Mouse (Mus musculus) stomach, embryonic 14.5 days (tissue): Measurements from ENCODE around the gene Gm20431. TPM values are rescaled to one million over a fixed set of nuclear protein-coding genes. Genes with fewer than 3 reads are reported as not detected.

Experiments
- ATAC-seq: fragments of 200-750 bp; cut with Nextera tagmentation; 2 replicates; pipeline ENCODE4 v1.8.0; 2017; ENCODE audit warnings: low read depth, moderate TSS enrichment; ENCODE audit not compliant: insufficient number of reproducible peaks, insufficient read depth, low FRiP score
- H3K27ac ChIP-seq: fragments of 300-500 bp; sonication (generic); 2 replicates; pipeline ENCODE4 v1.5.1; 2014; ENCODE audit warnings: mild to moderate bottlenecking, low read length, moderate library complexity, mixed read lengths
- H3K27me3 ChIP-seq: fragments of 300-500 bp; sonication (generic); 2 replicates; pipeline ENCODE4 v1.6.1; 2014; ENCODE audit warnings: low read length, control low read depth, mixed read lengths; ENCODE audit not compliant: control insufficient read depth, insufficient read depth
- H3K36me3 ChIP-seq: fragments of 300-500 bp; sonication (generic); 2 replicates; pipeline ENCODE4 v1.6.1; 2014; ENCODE audit warnings: mild to moderate bottlenecking, control low read depth, low read length, moderate library complexity, mixed read lengths; ENCODE audit not compliant: control insufficient read depth, insufficient read depth
- H3K4me1 ChIP-seq: fragments of 300-500 bp; sonication (generic); 2 replicates; pipeline ENCODE4 v1.6.1; 2014; ENCODE audit warnings: low read length, control low read depth, mixed read lengths; ENCODE audit not compliant: control insufficient read depth, insufficient read depth
- H3K4me2 ChIP-seq: fragments of 300-500 bp; sonication (generic); replicated peaks from 2 replicates; pipeline ENCODE4 v1.6.1; 2014; ENCODE audit warnings: low read depth, low read length, control low read depth
- H3K4me3 ChIP-seq: fragments of 300-500 bp; sonication (generic); 2 replicates; pipeline ENCODE4 v1.5.1; 2014; ENCODE audit warnings: low read depth, low read length, control low read depth
- H3K9ac ChIP-seq: fragments of 300-500 bp; sonication (generic); replicated peaks from 2 replicates; pipeline ENCODE4 v1.6.1; 2014; ENCODE audit warnings: low read depth, mild to moderate bottlenecking, control low read depth, low read length, moderate library complexity, mixed read lengths
- H3K9me3 ChIP-seq: fragments of 300-500 bp; sonication (generic); 2 replicates; pipeline ENCODE4 v1.6.1; 2016; ENCODE audit warnings: low read depth, low read length, control low read depth; ENCODE audit not compliant: control insufficient read depth
- WGBS: fragments of 180-500 bp; shearing (Covaris S2); extraction: QIAGEN DNeasy Blood & Tissue Kit; methylation state at CpG from one replicate; pipeline ENCODE4 v1.1.7; 2014; 5-methylcytosine and 5-hydroxymethylcytosine counted together
- polyA plus RNA-seq: library from polyadenylated mRNA; unstranded; fragments of >200 nt; fragmentation: Nextera tagmentation; extraction: Ambion mirVana; gene quantifications from 2 replicates; pipeline ENCODE4 v1.2.1, GENCODE M21; 2014

Gene Gm20431
- polyA plus RNA-seq, 1 experiment from 2014 or later: 8.1 TPM

DNA sequence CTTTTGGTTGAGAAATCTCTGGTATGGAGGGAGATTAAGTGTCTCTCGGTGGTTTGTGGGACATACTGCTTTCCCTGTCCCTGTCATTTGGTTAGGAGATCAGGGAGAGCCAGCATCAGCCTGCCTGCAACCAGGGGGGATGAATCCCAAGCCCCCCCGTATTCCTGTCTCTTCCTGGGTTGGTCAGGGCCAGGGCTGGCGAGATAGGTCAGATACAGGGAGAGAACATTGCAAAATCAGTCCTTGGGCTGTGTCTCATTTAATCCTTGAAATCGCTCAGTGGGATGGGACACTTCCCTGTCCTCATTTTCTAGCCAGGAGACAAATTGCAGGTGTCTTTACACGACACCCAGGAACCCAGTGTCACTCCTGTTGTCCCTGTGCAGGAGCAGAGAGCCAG lies 38.7 kb upstream of the Gm20431 start:
- Histone ChIP-seq H3K4me2 (no peak overlapping the region), H3K9me3 (no peaks in the 10 kb centered on the region), H3K36me3 (no peaks in the 10 kb centered on the region), H3K4me3 (no peak overlapping the region), H3K9ac (no peak overlapping the region), H3K4me1 (no peaks in the 10 kb centered on the region), H3K27me3 (no peaks in the 10 kb centered on the region), H3K27ac (no peak overlapping the region)
- 72% methylated on average over 5 of the region's 5 CpGs for WGBS
- no peak for ATAC-seq

DNA sequence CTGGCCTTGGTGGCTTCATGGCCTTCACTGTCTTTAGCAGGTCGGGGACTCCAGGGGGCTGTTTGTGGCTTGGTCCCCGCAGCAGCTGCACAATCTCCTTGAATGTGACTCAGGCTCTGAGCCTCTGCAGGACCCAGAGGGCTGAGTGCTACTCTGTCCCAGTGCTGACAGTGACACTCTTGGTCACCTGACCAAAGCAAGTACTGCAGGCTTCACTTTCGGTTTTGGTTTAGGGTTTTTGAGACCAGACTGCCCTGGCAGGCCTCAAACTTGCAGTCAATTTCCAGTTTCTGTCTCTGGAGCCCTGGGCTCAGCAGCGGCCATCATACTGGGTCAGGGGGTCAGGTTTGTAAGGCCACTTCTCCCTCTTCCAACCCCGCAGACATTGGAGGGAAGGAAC lies 36.6 kb upstream of the Gm20431 start:
- no peak overlapping the region for H3K4me2 ChIP-seq
- ATAC-seq: no peak
- no peaks in the 10 kb centered on the region for H3K4me1 ChIP-seq
- H3K9me3 ChIP-seq: no peaks in the 10 kb centered on the region
- H3K9ac ChIP-seq: no peak overlapping the region
- no peak overlapping the region for H3K27ac ChIP-seq
- no peaks in the 10 kb centered on the region for H3K36me3 ChIP-seq
- 39% methylated on average over 5 of the region's 5 CpGs for WGBS
- no peaks in the 10 kb centered on the region for H3K27me3 ChIP-seq
- H3K4me3 ChIP-seq: no peak overlapping the region

DNA sequence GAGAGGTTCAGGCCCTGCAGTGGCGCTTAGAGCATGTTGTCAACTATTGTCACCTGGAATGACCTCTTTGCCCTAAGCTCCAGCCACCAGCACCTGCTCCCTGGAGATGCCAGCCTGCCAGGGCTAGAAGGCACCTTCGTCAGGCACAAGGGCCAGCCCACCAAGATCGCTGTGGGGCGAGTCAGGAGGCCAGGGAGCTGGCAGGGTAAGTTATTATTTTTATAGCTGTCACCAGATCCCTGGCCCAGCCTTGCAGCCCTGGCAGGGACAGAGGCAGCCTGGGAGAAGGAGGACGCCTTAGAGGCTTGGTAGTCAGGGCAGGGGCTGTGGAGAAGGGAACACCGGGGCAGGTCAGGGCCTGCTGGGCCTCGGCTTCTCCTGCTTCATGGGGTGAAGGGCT lies 34.8 kb upstream of the Gm20431 start:
- Histone ChIP-seq H3K27me3 (no peaks in the 10 kb centered on the region), H3K4me3 (no peak overlapping the region), H3K36me3 (no peaks in the 10 kb centered on the region; the same call in 1 of the 2 replicates), H3K9me3 (no peaks in the 10 kb centered on the region), H3K4me2 (no peak overlapping the region), H3K9ac (no peak overlapping the region), H3K27ac (no peak overlapping the region), H3K4me1 (peaks cover 2% of the 10 kb centered on the region)
- 78% methylated on average over 7 of the region's 7 CpGs for WGBS
- no peak for ATAC-seq

DNA sequence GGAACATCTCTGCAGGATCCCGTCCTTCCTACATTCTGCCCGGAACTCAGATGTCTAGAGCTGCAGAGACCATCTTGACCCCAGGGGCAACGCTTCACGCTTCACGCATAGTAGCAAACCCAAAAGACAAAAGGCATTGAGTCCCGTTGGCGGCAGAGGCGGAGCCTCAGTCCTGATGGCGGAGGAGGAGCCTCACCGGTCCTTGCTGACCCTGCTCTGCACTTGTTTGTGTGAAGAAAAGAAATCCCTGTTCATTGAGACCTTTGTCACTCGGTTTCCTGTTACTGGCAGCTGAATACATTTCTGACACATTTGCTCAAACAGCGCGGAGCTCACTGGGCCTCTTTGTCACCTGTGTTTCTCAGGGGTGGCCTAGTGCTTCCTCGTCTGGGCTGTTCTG lies 34.2 kb upstream of the Gm20431 start:
- no peaks in the 10 kb centered on the region for H3K9me3 ChIP-seq
- H3K4me3 ChIP-seq: no peak overlapping the region
- H3K4me2 ChIP-seq: no peak overlapping the region
- H3K27me3 ChIP-seq: no peaks in the 10 kb centered on the region
- no peak for ATAC-seq
- no peak overlapping the region for H3K9ac ChIP-seq
- H3K4me1 ChIP-seq: peaks cover 9% of the 10 kb centered on the region
- H3K27ac ChIP-seq: no peak overlapping the region
- 76% methylated on average over 14 of the region's 14 CpGs for WGBS
- no peaks in the 10 kb centered on the region; the same call in 1 of the 2 replicates for H3K36me3 ChIP-seq

DNA sequence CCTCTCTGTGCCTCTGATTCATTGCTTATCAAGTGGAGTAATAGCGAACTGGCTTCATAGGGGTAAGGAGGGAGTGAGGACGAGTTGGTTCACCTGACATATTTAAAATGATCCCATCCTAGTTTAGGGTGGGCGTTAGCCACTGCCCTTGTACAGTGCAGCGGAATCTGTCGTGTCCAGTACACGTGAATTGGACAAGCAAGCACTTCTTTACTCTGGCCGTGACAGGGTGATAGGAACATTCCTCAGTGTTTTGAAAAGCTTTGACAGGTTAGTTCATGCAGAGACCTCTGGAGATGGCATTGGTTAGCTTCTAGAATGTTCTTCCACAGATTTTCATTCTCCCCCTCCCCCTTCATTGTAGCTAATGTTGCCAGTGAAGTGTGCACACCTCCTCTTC lies 33.7 kb upstream of the Gm20431 start:
- H3K4me1 ChIP-seq: peaks cover 11% of the 10 kb centered on the region
- H3K27ac ChIP-seq: no peak overlapping the region
- no peak overlapping the region for H3K4me2 ChIP-seq
- H3K36me3 ChIP-seq: no peaks in the 10 kb centered on the region; the same call in 1 of the 2 replicates
- no peaks in the 10 kb centered on the region for H3K27me3 ChIP-seq
- ATAC-seq: no peak
- H3K9me3 ChIP-seq: no peaks in the 10 kb centered on the region
- 95% methylated on average over 7 of the region's 7 CpGs for WGBS
- no peak overlapping the region for H3K9ac ChIP-seq
- no peak overlapping the region for H3K4me3 ChIP-seq

DNA sequence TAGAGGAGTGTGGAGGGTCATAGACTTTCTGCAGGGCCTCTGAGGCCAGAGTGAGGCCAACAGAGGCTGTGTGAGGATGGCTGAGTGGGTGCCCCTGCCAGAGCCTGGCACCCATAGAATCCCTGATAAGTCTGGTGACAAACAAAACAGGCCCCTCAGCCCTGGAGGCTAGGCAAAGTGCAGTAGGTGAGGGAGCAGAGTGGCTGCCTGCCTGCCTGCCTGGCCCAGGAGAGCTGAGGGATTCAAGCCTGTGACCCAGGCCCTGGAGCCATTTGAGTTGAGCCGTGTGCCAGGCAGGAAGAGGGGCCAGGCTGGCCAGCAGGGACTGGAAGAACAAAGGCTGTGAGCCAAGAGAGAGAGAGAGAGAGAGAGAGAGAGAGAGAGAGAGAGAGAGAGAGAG lies 32.9 kb upstream of the Gm20431 start:
- H3K36me3 ChIP-seq: no peaks in the 10 kb centered on the region; the same call in 1 of the 2 replicates
- no peak overlapping the region for H3K4me2 ChIP-seq
- H3K27ac ChIP-seq: no peak overlapping the region
- whole genome bisulfite sequencing: 50% methylated on average over 1 of the region's 1 CpGs
- no peaks in the 10 kb centered on the region for H3K9me3 ChIP-seq
- H3K9ac ChIP-seq: no peak overlapping the region
- no peaks in the 10 kb centered on the region for H3K27me3 ChIP-seq
- H3K4me1 ChIP-seq: peaks cover 11% of the 10 kb centered on the region
- no peak overlapping the region for H3K4me3 ChIP-seq
- ATAC-seq: no peak

DNA sequence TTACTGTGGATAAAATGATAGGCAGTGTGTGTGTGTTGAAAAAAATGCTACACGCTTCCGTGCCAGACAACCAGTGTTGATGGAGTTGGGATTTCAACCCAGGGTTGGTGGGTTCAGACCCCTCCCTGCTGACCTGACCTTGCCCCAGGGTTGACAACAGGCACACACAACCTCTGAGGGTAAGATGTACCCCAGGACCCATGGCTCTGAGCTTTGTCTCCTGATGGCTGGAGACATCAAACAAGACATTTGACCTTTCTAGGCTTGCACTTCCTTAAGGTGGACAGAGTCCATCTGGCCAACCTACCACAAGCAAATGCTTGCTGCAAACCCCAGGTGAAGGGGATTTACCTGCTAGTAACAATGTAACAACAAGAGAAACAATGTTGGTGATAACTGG lies 32.2 kb upstream of the Gm20431 start:
- Histone ChIP-seq H3K27ac (no peak overlapping the region), H3K4me1 (peaks cover 11% of the 10 kb centered on the region), H3K27me3 (no peaks in the 10 kb centered on the region), H3K36me3 (no peaks in the 10 kb centered on the region; the same call in 1 of the 2 replicates), H3K9me3 (no peaks in the 10 kb centered on the region), H3K9ac (no peak overlapping the region), H3K4me3 (no peak overlapping the region), H3K4me2 (no peak overlapping the region)
- no peak for ATAC-seq
- WGBS: 78% methylated on average over 2 of the region's 2 CpGs

DNA sequence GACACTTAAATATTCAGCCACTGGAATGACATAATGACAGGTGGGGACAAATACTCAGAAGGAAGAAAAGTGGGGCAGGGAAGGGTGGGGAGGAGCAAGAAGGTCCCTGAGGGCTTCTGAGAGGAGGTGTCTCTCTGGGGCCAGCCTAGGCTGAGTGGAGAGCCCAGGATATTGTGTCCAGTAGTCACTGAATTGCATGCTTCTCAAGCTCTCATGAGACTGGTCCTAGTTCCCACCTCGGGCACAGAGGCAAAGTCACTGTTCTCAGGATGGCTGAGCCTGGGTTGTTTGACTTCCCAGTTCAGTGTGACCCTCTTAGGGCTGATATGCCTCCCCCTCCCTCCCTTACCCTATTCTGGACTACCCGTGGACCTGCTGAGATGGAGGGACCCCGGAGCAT lies 31.5 kb upstream of the Gm20431 start:
- H3K27ac ChIP-seq: no peak overlapping the region
- H3K36me3 ChIP-seq: no peaks in the 10 kb centered on the region; the same call in 1 of the 2 replicates
- 52% methylated on average over 3 of the region's 3 CpGs for WGBS
- no peaks in the 10 kb centered on the region for H3K9me3 ChIP-seq
- no peak overlapping the region for H3K4me2 ChIP-seq
- no peak overlapping the region for H3K4me3 ChIP-seq
- ATAC-seq: no peak
- no peak overlapping the region for H3K9ac ChIP-seq
- peaks cover 15% of the 10 kb centered on the region for H3K4me1 ChIP-seq
- H3K27me3 ChIP-seq: no peaks in the 10 kb centered on the region
